Comparison of ENCODE assay signal across 7 mouse cellular contexts in genomic region chr5:142628726-142629662, GRCm38 (mm10). TPM values are rescaled to one million over a fixed set of nuclear protein-coding genes. Genes with fewer than 3 reads are reported as not detected.
DNase-seq lines count a peak whose midpoint lies in the region; ATAC-seq lines count a peak whose summit lies in the region.

No protein-coding gene starts in this region.

- DNase-seq in adrenal gland, postnatal 10 days, result peak; percentile 98
- DNase-seq in embryonic facial prominence, embryonic 10.5 days (ENCODE audit: low spot score), result peak; percentile 99
- peak; percentile 100 for DNase-seq in heart, adult 11 months
- peak; percentile 98 for DNase-seq in kidney, adult 18-20 months
- DNase-seq in limb, embryonic 11.5 days (ENCODE audit: low spot score), result peak; percentile 98
- peak; percentile 99 for DNase-seq in midbrain, embryonic 14.5 days
- peak; percentile 98 for DNase-seq in spleen, adult 18-20 months

- H3K9ac ChIP-seq in limb, embryonic 11.5 days (ENCODE audit: low read length), result peak overlapping the region; percentile 88
- peak overlapping the region; percentile 85 for H3K9ac ChIP-seq in midbrain, embryonic 14.5 days (replicated peaks; ENCODE audit: low read length)

- H3K4me2 ChIP-seq in limb, embryonic 11.5 days (ENCODE audit: low read depth, severe bottlenecking), result peak overlapping the region; percentile 88
- peak overlapping the region; percentile 78 for H3K4me2 ChIP-seq in midbrain, embryonic 14.5 days (ENCODE audit: low read length)

- ATAC-seq in limb, embryonic 11.5 days (ENCODE audit: insufficient number of reproducible peaks, low FRiP score, low TSS enrichment, low read depth), result peak; percentile 96
- ATAC-seq in midbrain, embryonic 14.5 days (ENCODE audit: low FRiP score, low TSS enrichment), result peak; percentile 96

- H3K9me3 ChIP-seq in embryonic facial prominence, embryonic 10.5 days, result no peaks in the 10 kb centered on the region
- H3K9me3 ChIP-seq in limb, embryonic 11.5 days (ENCODE audit: control insufficient read depth, low read length), result no peaks in the 10 kb centered on the region; the same call in 1 of the 2 replicates
- H3K9me3 ChIP-seq in midbrain, embryonic 14.5 days (ENCODE audit: control insufficient read depth, low read length), result no peaks in the 10 kb centered on the region

- H3K27me3 ChIP-seq in embryonic facial prominence, embryonic 10.5 days (replicated peaks; ENCODE audit: low read depth, poor library complexity, severe bottlenecking), result no peaks in the 10 kb centered on the region
- H3K27me3 ChIP-seq in limb, embryonic 11.5 days (ENCODE audit: control insufficient read depth, insufficient read depth, low read length), result no peaks in the 10 kb centered on the region
- H3K27me3 ChIP-seq in midbrain, embryonic 14.5 days (ENCODE audit: control insufficient read depth, insufficient read depth, low read length), result no peaks in the 10 kb centered on the region

- H3K27ac ChIP-seq in embryonic facial prominence, embryonic 10.5 days (replicated peaks), result peak overlapping the region; percentile 95
- H3K27ac ChIP-seq in limb, embryonic 11.5 days (replicated peaks; ENCODE audit: low read depth, low read length), result peak overlapping the region; percentile 76
- H3K27ac ChIP-seq in midbrain, embryonic 14.5 days (replicated peaks; ENCODE audit: low read depth, low read length), result peak overlapping the region; percentile 75

- WGBS in embryonic facial prominence, embryonic 10.5 days, result under 1% methylated on average over 69 of the region's 69 CpGs
- under 1% methylated on average over 69 of the region's 69 CpGs for WGBS in limb, embryonic 11.5 days
- 1% methylated on average over 69 of the region's 69 CpGs for WGBS in midbrain, embryonic 14.5 days

- peaks cover 20% of the 10 kb centered on the region for H3K4me1 ChIP-seq in embryonic facial prominence, embryonic 10.5 days
- H3K4me1 ChIP-seq in limb, embryonic 11.5 days (ENCODE audit: control insufficient read depth, insufficient read depth, low read length), result peaks cover 8% of the 10 kb centered on the region
- H3K4me1 ChIP-seq in midbrain, embryonic 14.5 days (ENCODE audit: control insufficient read depth, insufficient read depth, low read length), result peaks cover 12% of the 10 kb centered on the region

- peaks cover 32% of the 10 kb centered on the region for H3K36me3 ChIP-seq in embryonic facial prominence, embryonic 10.5 days (replicated peaks)
- peaks cover under 1% of the 10 kb centered on the region; the same call in 1 of the 2 replicates for H3K36me3 ChIP-seq in limb, embryonic 11.5 days (ENCODE audit: control insufficient read depth, insufficient read depth, low read length)
- peaks cover 11% of the 10 kb centered on the region for H3K36me3 ChIP-seq in midbrain, embryonic 14.5 days (ENCODE audit: control insufficient read depth, insufficient read depth, low read length)

- peak overlapping the region; percentile 100 for H3K4me3 ChIP-seq in embryonic facial prominence, embryonic 10.5 days
- H3K4me3 ChIP-seq in limb, embryonic 11.5 days (ENCODE audit: low read depth, low read length), result peak overlapping the region; percentile 78
- H3K4me3 ChIP-seq in midbrain, embryonic 14.5 days (replicated peaks; ENCODE audit: low read depth, low read length), result peak overlapping the region; percentile 95

RNA-seq across cellular contexts. Expression of gene Wipi2, which starts 1.5 kb away (rescaled TPM):
- total RNA-seq in adrenal gland, postnatal 10 days (2021), result 100 to 1,000 TPM in 1 of 2 experiments, 10 to 100 TPM in 1; 93.6 to 102 TPM
- 66.4 and 68.0 TPM in 2 replicates for polyA plus RNA-seq in embryonic facial prominence, embryonic 10.5 days (2016; fragmentation: Nextera tagmentation; extraction: Ambion mirVana)
- polyA plus RNA-seq in limb, embryonic 11.5 days (2014; fragmentation: Nextera tagmentation; extraction: Ambion mirVana), result 62.4 and 64.4 TPM in 2 replicates
- polyA plus RNA-seq in midbrain, embryonic 14.5 days (2014; fragmentation: Nextera tagmentation; extraction: Ambion mirVana), result 41.2 and 48.3 TPM in 2 replicates

RNA-seq across cellular contexts. Expression of gene Mmd2, which starts 20.4 kb away (rescaled TPM):
- 10 to 100 TPM; 46.5 to 54.0 TPM for total RNA-seq in adrenal gland, postnatal 10 days (2021)
- 1.8 and 2.9 TPM in 2 replicates for polyA plus RNA-seq in embryonic facial prominence, embryonic 10.5 days (2016; fragmentation: Nextera tagmentation; extraction: Ambion mirVana)
- 0.59 and 0.74 TPM in 2 replicates for polyA plus RNA-seq in limb, embryonic 11.5 days (2014; fragmentation: Nextera tagmentation; extraction: Ambion mirVana)
- polyA plus RNA-seq in midbrain, embryonic 14.5 days (2014; fragmentation: Nextera tagmentation; extraction: Ambion mirVana), result 33.5 and 35.3 TPM in 2 replicates

Comparison
In these comparisons a context has a peak if more than half of its experiments do, and no peak if none do; other contexts are left out.
1. Peak in every context shown above with its lines: DNase-seq, ATAC-seq, H3K4me3 ChIP-seq and H3K27ac ChIP-seq.